Mouse (Mus musculus): ENCODE data around the gene Rint1. TPM values are rescaled to one million over a fixed set of nuclear protein-coding genes. Genes with fewer than 3 reads are reported as not detected.
A peak's percentile ranks its signal among the peaks of the same experiment; 100 is the strongest.

The Rint1 gene
- 35.9 and 40.2 TPM in 2 replicates for polyA plus RNA-seq (2015; fragmentation: Nextera tagmentation; extraction: Ambion mirVana)

- peak within 1 kb of the TSS; percentile 93 for H3K9ac ChIP-seq (replicated peaks)
- H3K9me3 ChIP-seq, result no peaks in the 10 kb centered on the region
- H3K27me3 ChIP-seq, result no peaks in the 10 kb centered on the region
- ATAC-seq, result peak; percentile 89
- H3K4me2 ChIP-seq (replicated peaks), result peak within 1 kb of the TSS; percentile 98
- peaks cover 10% of the 10 kb centered on the region; the same call in 1 of the 2 replicates for H3K36me3 ChIP-seq
- peaks cover 16% of the 10 kb centered on the region for H3K4me1 ChIP-seq (replicated peaks)
- H3K27ac ChIP-seq, result peak within 1 kb of the TSS; percentile 80
- peak within 1 kb of the TSS; percentile 97 for H3K4me3 ChIP-seq (replicated peaks)
- 3% methylated on average over 47 of the region's 47 CpGs for WGBS
Observed at GRCm38 (mm10) chr5:23787536-23788389, at the start of gene Rint1. TSS of gene Rint1 (plus strand) at chr5:23787711.

- H3K27me3 ChIP-seq, result no peaks in the 10 kb centered on the region
- H3K4me3 ChIP-seq (replicated peaks), result no peak overlapping the region
- H3K36me3 ChIP-seq, result peaks cover 60% of the 10 kb centered on the region
- H3K4me1 ChIP-seq (replicated peaks), result no peaks in the 10 kb centered on the region
- 96% methylated on average over 12 of the region's 12 CpGs for WGBS
- no peak for ATAC-seq
- no peak overlapping the region for H3K27ac ChIP-seq
- H3K9me3 ChIP-seq, result no peaks in the 10 kb centered on the region
- no peak overlapping the region for H3K4me2 ChIP-seq (replicated peaks)
- H3K9ac ChIP-seq (replicated peaks), result no peak overlapping the region
Observed at GRCm38 (mm10) chr5:23743261-23743660, 44.2 kb upstream of the Rint1 start.

- Histone ChIP-seq H3K27ac (no peak overlapping the region), H3K9ac (replicated peaks) (no peak overlapping the region), H3K9me3 (no peaks in the 10 kb centered on the region), H3K4me3 (replicated peaks) (no peak overlapping the region), H3K27me3 (no peaks in the 10 kb centered on the region), H3K4me1 (replicated peaks) (no peaks in the 10 kb centered on the region), H3K4me2 (replicated peaks) (no peak overlapping the region), H3K36me3 (peaks cover 40% of the 10 kb centered on the region)
- ATAC-seq, result no peak
- 55% methylated on average over 2 of the region's 2 CpGs for WGBS
Observed at GRCm38 (mm10) chr5:23749882-23750281, 37.6 kb upstream of the Rint1 start.

- Histone ChIP-seq H3K27me3 (no peaks in the 10 kb centered on the region), H3K4me1 (replicated peaks) (no peaks in the 10 kb centered on the region), H3K36me3 (peaks cover 31% of the 10 kb centered on the region), H3K9ac (replicated peaks) (no peak overlapping the region), H3K4me2 (replicated peaks) (no peak overlapping the region), H3K9me3 (no peaks in the 10 kb centered on the region), H3K27ac (no peak overlapping the region), H3K4me3 (replicated peaks) (no peak overlapping the region)
- WGBS, result 96% methylated on average over 9 of the region's 9 CpGs
- no peak for ATAC-seq
Observed at GRCm38 (mm10) chr5:23755591-23755990, 31.9 kb upstream of the Rint1 start.

- no peak for ATAC-seq
- H3K9ac ChIP-seq (replicated peaks), result no peak overlapping the region
- H3K27me3 ChIP-seq, result no peaks in the 10 kb centered on the region
- no peaks in the 10 kb centered on the region for H3K9me3 ChIP-seq
- H3K36me3 ChIP-seq, result peaks cover 23% of the 10 kb centered on the region
- no peak overlapping the region for H3K4me2 ChIP-seq (replicated peaks)
- H3K27ac ChIP-seq, result no peak overlapping the region
- 97% methylated on average over 4 of the region's 4 CpGs for WGBS
- no peaks in the 10 kb centered on the region for H3K4me1 ChIP-seq (replicated peaks)
- H3K4me3 ChIP-seq (replicated peaks), result no peak overlapping the region
Observed at GRCm38 (mm10) chr5:23756368-23756767, 31.1 kb upstream of the Rint1 start.

GRCm38 (mm10) chr5:23758633-23759032 lies 28.9 kb upstream of the Rint1 start:
- H3K4me2 ChIP-seq (replicated peaks), result no peak overlapping the region
- WGBS, result 57% methylated on average over 2 of the region's 2 CpGs

GRCm38 (mm10) chr5:23762531-23762930 lies 25.0 kb upstream of the Rint1 start:
- H3K36me3 ChIP-seq, result peaks cover 40% of the 10 kb centered on the region
- 95% methylated on average over 6 of the region's 6 CpGs for WGBS
- H3K27me3 ChIP-seq, result no peaks in the 10 kb centered on the region
- no peaks in the 10 kb centered on the region for H3K9me3 ChIP-seq
- no peak overlapping the region for H3K27ac ChIP-seq
- H3K4me1 ChIP-seq (replicated peaks), result no peaks in the 10 kb centered on the region
- no peak for ATAC-seq
- H3K9ac ChIP-seq (replicated peaks), result no peak overlapping the region
- H3K4me2 ChIP-seq (replicated peaks), result no peak overlapping the region
- no peak overlapping the region for H3K4me3 ChIP-seq (replicated peaks)

More at GRCm38 (mm10) chr5:23758633-23759032, 28.9 kb upstream of the Rint1 start:
- H3K4me1 ChIP-seq (replicated peaks), result no peaks in the 10 kb centered on the region
- H3K9ac ChIP-seq (replicated peaks), result no peak overlapping the region; the same call in 1 of the 2 replicates
- H3K27ac ChIP-seq, result no peak overlapping the region
- ATAC-seq, result peak; percentile 60
- H3K4me3 ChIP-seq (replicated peaks), result no peak overlapping the region
- H3K36me3 ChIP-seq, result peaks cover 31% of the 10 kb centered on the region
- no peaks in the 10 kb centered on the region for H3K9me3 ChIP-seq
- no peaks in the 10 kb centered on the region for H3K27me3 ChIP-seq

GRCm38 (mm10) chr5:23764557-23764956 lies 23.0 kb upstream of the Rint1 start:
- no peak for ATAC-seq
- Histone ChIP-seq H3K4me2 (replicated peaks) (no peak overlapping the region), H3K27ac (no peak overlapping the region), H3K4me1 (replicated peaks) (no peaks in the 10 kb centered on the region), H3K36me3 (peaks cover 44% of the 10 kb centered on the region), H3K27me3 (no peaks in the 10 kb centered on the region), H3K4me3 (replicated peaks) (no peak overlapping the region), H3K9ac (replicated peaks) (no peak overlapping the region), H3K9me3 (no peaks in the 10 kb centered on the region)
- 97% methylated on average over 5 of the region's 5 CpGs for WGBS

- peaks cover 49% of the 10 kb centered on the region for H3K36me3 ChIP-seq
Observed at GRCm38 (mm10) chr5:23771105-23771504, 16.4 kb upstream of the Rint1 start.

GRCm38 (mm10) chr5:23774186-23774585 lies 13.3 kb upstream of the Rint1 start:
- Histone ChIP-seq H3K4me1 (replicated peaks) (no peaks in the 10 kb centered on the region), H3K4me2 (replicated peaks) (no peak overlapping the region), H3K9ac (replicated peaks) (no peak overlapping the region), H3K36me3 (peaks cover 29% of the 10 kb centered on the region), H3K4me3 (replicated peaks) (no peak overlapping the region), H3K27ac (no peak overlapping the region), H3K27me3 (no peaks in the 10 kb centered on the region), H3K9me3 (no peaks in the 10 kb centered on the region)
- WGBS, result 93% methylated on average over 6 of the region's 6 CpGs
- ATAC-seq, result no peak

More at GRCm38 (mm10) chr5:23771105-23771504, 16.4 kb upstream of the Rint1 start:
- Histone ChIP-seq H3K4me2 (replicated peaks) (no peak overlapping the region), H3K27me3 (no peaks in the 10 kb centered on the region), H3K4me3 (replicated peaks) (no peak overlapping the region), H3K9me3 (no peaks in the 10 kb centered on the region), H3K9ac (replicated peaks) (no peak overlapping the region), H3K27ac (no peak overlapping the region), H3K4me1 (replicated peaks) (no peaks in the 10 kb centered on the region)
- ATAC-seq, result no peak
- 56% methylated on average over 8 of the region's 8 CpGs for WGBS

- H3K4me3 ChIP-seq (replicated peaks), result no peak overlapping the region
- H3K36me3 ChIP-seq, result peaks cover 6% of the 10 kb centered on the region; the same call in 1 of the 2 replicates
- H3K4me2 ChIP-seq (replicated peaks), result no peak overlapping the region
- ATAC-seq, result no peak
- peaks cover 17% of the 10 kb centered on the region for H3K4me1 ChIP-seq (replicated peaks)
- no peaks in the 10 kb centered on the region for H3K27me3 ChIP-seq
- WGBS, result 91% methylated on average over 4 of the region's 4 CpGs
- H3K27ac ChIP-seq, result no peak overlapping the region
- no peaks in the 10 kb centered on the region for H3K9me3 ChIP-seq
- H3K9ac ChIP-seq (replicated peaks), result no peak overlapping the region
Observed at GRCm38 (mm10) chr5:23780516-23780915, 7.0 kb upstream of the Rint1 start.

- Histone ChIP-seq H3K4me2 (replicated peaks) (no peak overlapping the region), H3K9ac (replicated peaks) (no peak overlapping the region), H3K27me3 (no peaks in the 10 kb centered on the region), H3K4me3 (replicated peaks) (no peak overlapping the region), H3K4me1 (replicated peaks) (peaks cover 17% of the 10 kb centered on the region), H3K36me3 (0 out of 2 replicates have a peak, but pooled peaks cover 4% of the 10 kb centered on the region), H3K9me3 (no peaks in the 10 kb centered on the region), H3K27ac (no peak overlapping the region)
- no peak for ATAC-seq
- WGBS, result 88% methylated on average over 4 of the region's 4 CpGs
Observed at GRCm38 (mm10) chr5:23781172-23781571, 6.3 kb upstream of the Rint1 start.

All from midbrain, embryonic 13.5 days (tissue).